Mouse (Mus musculus) olfactory bulb, adult 2 months (tissue): Measurements from ENCODE around the gene Iqgap2. TPM values are rescaled to one million over a fixed set of nuclear protein-coding genes. Genes with fewer than 3 reads are reported as not detected.

Experiments used
- H3K27ac ChIP-seq: fragments of 200-500 bp; 2 replicates; pipeline ENCODE4 v1.5.1; 2012; ENCODE audit warnings: low read depth, low read length; ENCODE audit not compliant: insufficient read depth
- H3K4me1 ChIP-seq: fragments of 200-500 bp; 2 replicates; pipeline ENCODE4 v1.6.1; 2012; ENCODE audit warnings: low read length; ENCODE audit not compliant: control insufficient read depth, insufficient read depth
- H3K4me3 ChIP-seq: fragments of 200-500 bp; 2 replicates; pipeline ENCODE4 v1.5.1; 2012; ENCODE audit warnings: mild to moderate bottlenecking, low read depth, low read length, moderate library complexity; ENCODE audit not compliant: insufficient read depth
- CTCF ChIP-seq: fragments of 200-500 bp; IDR thresholded peaks from 2 replicates; pipeline ENCODE4 v1.5.1; 2012; ENCODE audit warnings: low read depth, mild to moderate bottlenecking, low read length, moderate library complexity; ENCODE audit not compliant: insufficient read depth
- POLR2A ChIP-seq: fragments of 200-500 bp; IDR thresholded peaks from 2 replicates; pipeline ENCODE4 v1.6.1; 2012; ENCODE audit warnings: mild to moderate bottlenecking, low read depth, low read length, moderate library complexity; ENCODE audit not compliant: insufficient read depth
- WGBS: fragments of 180-500 bp; shearing (Covaris S2); methylation state at CpG from one replicate; pipeline ENCODE4 v1.1.7; 2018; 5-methylcytosine and 5-hydroxymethylcytosine counted together
- polyA plus RNA-seq: library from polyadenylated mRNA; stranded (reverse); fragments of >200 nt; gene quantifications from 2 replicates; pipeline ENCODE4 v1.2.4, GENCODE M21; 2012; ENCODE audit warnings: low replicate concordance; ENCODE audit not compliant: missing spikeins, insufficient read depth, insufficient read length

Iqgap2 gene
- polyA plus RNA-seq, 1 experiment: not detected

- WGBS: 93% methylated on average over 3 of the region's 3 CpGs
- TF ChIP-seq POLR2A (no peak), CTCF (no peak)
- no peaks in the 10 kb centered on the region for H3K4me1 ChIP-seq
- H3K27ac ChIP-seq: no peak overlapping the region
- no peak overlapping the region for H3K4me3 ChIP-seq
Measured at GRCm38 (mm10) chr13:95902696-95903095, 11.0 kb upstream of the Iqgap2 start.

DNA sequence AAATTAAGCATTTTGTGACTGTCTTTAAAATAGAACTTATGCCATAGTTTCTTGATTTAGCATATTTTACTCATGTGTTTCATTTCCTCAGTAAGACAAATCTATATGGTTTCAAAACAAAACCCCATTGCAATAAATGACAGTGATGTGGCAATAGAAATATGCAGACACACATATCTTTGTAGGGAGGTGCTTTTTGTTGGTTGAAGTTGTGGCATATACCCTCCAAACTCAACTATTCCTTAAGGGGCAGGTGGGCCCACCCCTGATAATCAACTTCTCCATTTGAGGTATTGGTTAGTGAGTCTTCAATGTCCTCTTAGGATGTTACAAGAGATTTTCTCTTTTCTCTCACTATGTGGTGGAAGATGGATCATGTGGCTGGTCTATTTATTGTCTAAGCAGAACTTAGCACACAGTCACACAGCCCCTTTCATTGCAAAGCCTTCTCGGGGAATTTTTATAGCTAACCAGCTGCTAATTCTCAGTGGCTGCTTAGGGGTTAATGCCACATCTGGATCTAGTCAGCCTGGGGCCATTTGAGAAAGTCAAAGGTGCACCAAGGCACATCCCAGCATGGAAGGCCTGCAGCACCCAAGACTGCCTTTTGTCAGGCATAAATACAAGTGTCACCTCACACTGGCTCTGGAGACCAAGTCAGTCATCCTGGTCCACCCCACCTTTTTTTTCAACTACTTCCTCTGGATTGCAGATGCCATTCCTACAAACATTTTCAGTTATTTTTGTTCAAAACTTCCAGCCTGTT, 8.3 kb upstream of the Iqgap2 start:
- Histone ChIP-seq H3K4me1 (no peaks in the 10 kb centered on the region), H3K4me3 (no peak overlapping the region), H3K27ac (no peak overlapping the region)
- 87% methylated on average over 1 of the region's 1 CpGs for WGBS
- no peak for TF ChIP-seq CTCF
- TF ChIP-seq POLR2A: no peak

DNA sequence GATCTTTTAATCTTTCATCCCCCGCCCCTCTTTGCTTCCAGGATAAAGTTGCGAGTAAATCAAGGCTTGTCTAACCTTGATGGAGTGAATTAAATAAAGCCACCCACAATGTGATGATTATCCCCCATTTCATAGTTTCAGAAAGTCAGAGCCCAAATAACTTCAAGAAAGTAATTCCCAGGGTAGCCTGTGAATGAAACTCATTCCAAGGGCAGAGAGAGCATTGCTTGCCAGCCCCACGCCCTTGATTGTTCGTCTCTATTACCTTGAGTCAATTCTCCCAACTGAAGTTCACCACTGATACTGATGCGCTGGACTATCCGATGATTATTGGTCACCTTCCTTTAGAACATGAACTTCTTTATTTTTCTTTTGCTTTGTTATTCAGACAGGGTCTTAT, 4.8 kb upstream of the Iqgap2 start:
- 90% methylated on average over 6 of the region's 6 CpGs for WGBS
- H3K4me3 ChIP-seq: no peak overlapping the region
- H3K4me1 ChIP-seq: peaks cover 1% of the 10 kb centered on the region
- TF ChIP-seq CTCF: no peak
- TF ChIP-seq POLR2A: no peak
- H3K27ac ChIP-seq: no peak overlapping the region

- Histone ChIP-seq H3K4me1 (peaks cover 14% of the 10 kb centered on the region), H3K27ac (no peak overlapping the region), H3K4me3 (no peak overlapping the region)
- 97% methylated on average over 4 of the region's 4 CpGs for WGBS
- no peak for TF ChIP-seq POLR2A
Measured at GRCm38 (mm10) chr13:95893166-95893565, 1.4 kb upstream of the Iqgap2 start.

GRCm38 (mm10) chr13:95892611-95893145, 956 bp upstream of the Iqgap2 start:
- H3K27ac ChIP-seq: no peak overlapping the region

GRCm38 (mm10) chr13:95891926-95892610, 346 bp upstream of the Iqgap2 start:
- Histone ChIP-seq H3K4me1 (peaks cover 14% of the 10 kb centered on the region), H3K4me3 (peak overlapping the region; percentile 56), H3K27ac (no peak overlapping the region)
- TF ChIP-seq CTCF: peak; percentile 85
- TF ChIP-seq POLR2A: no peak
- WGBS: 3% methylated on average over 48 of the region's 52 CpGs

More at GRCm38 (mm10) chr13:95892611-95893145, 956 bp upstream of the Iqgap2 start:
- H3K4me3 ChIP-seq: peak overlapping the region; percentile 32; the same call in 1 of the 2 replicates
- WGBS: 38% methylated on average over 12 of the region's 12 CpGs
- H3K4me1 ChIP-seq: peaks cover 14% of the 10 kb centered on the region
- TF ChIP-seq CTCF (no peak), POLR2A (no peak)

GRCm38 (mm10) chr13:95890851-95891471, 761 bp downstream of the Iqgap2 start:
- no peak; the same call in 1 of the 2 replicates for TF ChIP-seq CTCF
- no peak for TF ChIP-seq POLR2A
- peaks cover 14% of the 10 kb centered on the region for H3K4me1 ChIP-seq
- 1% methylated on average over 33 of the region's 33 CpGs for WGBS
- H3K4me3 ChIP-seq: peak overlapping the region; percentile 56
- H3K27ac ChIP-seq: no peak overlapping the region

GRCm38 (mm10) chr13:95889981-95890545, 1.7 kb downstream of the Iqgap2 start:
- 36% methylated on average over 8 of the region's 8 CpGs for WGBS
- H3K27ac ChIP-seq: no peak overlapping the region
- peaks cover 14% of the 10 kb centered on the region for H3K4me1 ChIP-seq
- H3K4me3 ChIP-seq: no peak overlapping the region
- TF ChIP-seq POLR2A: no peak
- TF ChIP-seq CTCF: no peak
